Mouse (Mus musculus) erythroblast, embryonic 14.5 days (primary cell): ENCODE measurements around the gene Macf1.

ENCODE experiments used
- GATA1 ChIP-seq: IDR thresholded peaks from 2 replicates; pipeline ENCODE4 v1.6.1; 2012; ENCODE audit warnings: low read length, inconsistent platforms, mixed read lengths
- TAL1 ChIP-seq: IDR thresholded peaks from 3 replicates; pipeline ENCODE4 v1.6.1; 2012; ENCODE audit warnings: low read length, inconsistent platforms, mixed read lengths

DNA sequence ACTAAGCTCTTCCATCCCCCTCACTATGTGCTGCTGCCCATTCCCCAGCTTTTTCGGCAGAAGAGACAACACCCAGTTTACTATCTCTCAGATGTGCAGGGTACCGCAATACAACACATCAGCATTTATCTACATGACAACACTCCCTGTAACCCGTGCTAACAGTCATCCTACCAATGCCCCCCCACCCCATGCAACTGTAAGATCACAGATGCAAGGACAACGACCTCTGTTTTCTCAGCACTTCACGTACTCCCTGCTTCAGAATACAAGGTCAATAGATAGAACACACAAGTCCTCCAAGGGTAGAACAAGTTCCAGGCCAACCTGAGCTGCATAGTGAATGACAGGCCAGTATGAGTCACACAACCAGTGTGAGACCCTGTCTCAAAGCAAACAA is 28.9 kb downstream of the Macf1 start:
- no peak for TF ChIP-seq GATA1
- no peak for TF ChIP-seq TAL1
